Mouse (Mus musculus): ENCODE results near the gene Fhdc1. TPM values are rescaled to one million over a fixed set of nuclear protein-coding genes. Genes with fewer than 3 reads are reported as not detected.

The Fhdc1 gene
- polyA plus RNA-seq, 1 experiment from 2014 or later: 11.4 TPM

DNA sequence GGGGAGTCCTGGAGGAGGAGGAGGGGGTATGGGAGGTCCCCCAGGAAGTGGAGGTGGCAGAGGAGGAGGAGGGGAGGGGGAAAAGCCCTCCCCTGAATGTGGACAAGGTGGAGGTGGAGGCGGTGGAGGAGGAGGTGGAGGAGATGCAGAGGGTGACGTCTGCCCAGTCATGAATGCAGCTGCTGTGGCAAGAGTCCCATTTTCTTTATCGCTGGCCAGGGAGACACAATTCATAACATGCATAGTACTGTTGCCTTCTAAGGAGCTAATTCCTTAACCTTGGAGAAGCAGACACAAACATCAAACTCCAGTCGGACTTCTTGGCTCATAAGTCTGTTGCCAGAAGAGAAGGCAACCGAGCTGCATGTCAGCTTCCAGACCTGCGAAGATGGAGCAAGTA, 5.8 kb downstream of the Fhdc1 start:
- 72% methylated on average over 6 of the region's 6 CpGs for WGBS
- no peak for ATAC-seq (ENCODE audit: insufficient number of reproducible peaks, low FRiP score, low TSS enrichment, low read depth)
- no peak overlapping the region for H3K4me2 ChIP-seq (replicated peaks)
- peaks cover 38% of the 10 kb centered on the region for H3K4me1 ChIP-seq
- H3K27me3 ChIP-seq: peaks cover 22% of the 10 kb centered on the region
- H3K36me3 ChIP-seq: no peaks in the 10 kb centered on the region
- no peak overlapping the region for H3K4me3 ChIP-seq (replicated peaks)
- no peak overlapping the region for H3K27ac ChIP-seq (replicated peaks)
- no peak overlapping the region for H3K9ac ChIP-seq
- H3K9me3 ChIP-seq (replicated peaks): no peaks in the 10 kb centered on the region

DNA sequence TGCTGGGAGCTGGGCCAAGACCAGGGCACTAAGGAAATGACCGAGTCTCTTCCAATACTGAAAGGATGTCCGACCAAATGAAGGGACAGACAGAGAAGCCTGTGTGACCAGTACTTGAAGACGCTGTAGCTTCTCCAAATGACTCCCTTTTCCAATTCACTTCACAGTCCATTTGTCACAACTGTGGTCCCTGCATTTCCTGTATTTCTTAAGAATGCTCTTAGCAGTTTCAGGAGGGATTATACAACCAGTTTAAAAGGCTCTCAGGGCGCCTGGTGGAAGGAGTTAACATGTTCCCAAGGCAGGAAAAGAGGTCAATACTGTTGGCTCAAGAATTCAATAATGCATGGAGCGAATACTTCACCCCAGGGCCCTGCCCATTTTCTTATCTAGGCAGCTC, 7.3 kb downstream of the Fhdc1 start:
- Histone ChIP-seq H3K4me2 (replicated peaks) (no peak overlapping the region), H3K4me3 (replicated peaks) (no peak overlapping the region), H3K36me3 (no peaks in the 10 kb centered on the region), H3K27me3 (peaks cover 9% of the 10 kb centered on the region), H3K9me3 (replicated peaks) (no peaks in the 10 kb centered on the region), H3K9ac (no peak overlapping the region), H3K4me1 (peaks cover 31% of the 10 kb centered on the region), H3K27ac (replicated peaks) (peak overlapping the region; percentile 52)
- 59% methylated on average over 5 of the region's 5 CpGs for WGBS
- ATAC-seq (ENCODE audit: insufficient number of reproducible peaks, low FRiP score, low TSS enrichment, low read depth): no peak

DNA sequence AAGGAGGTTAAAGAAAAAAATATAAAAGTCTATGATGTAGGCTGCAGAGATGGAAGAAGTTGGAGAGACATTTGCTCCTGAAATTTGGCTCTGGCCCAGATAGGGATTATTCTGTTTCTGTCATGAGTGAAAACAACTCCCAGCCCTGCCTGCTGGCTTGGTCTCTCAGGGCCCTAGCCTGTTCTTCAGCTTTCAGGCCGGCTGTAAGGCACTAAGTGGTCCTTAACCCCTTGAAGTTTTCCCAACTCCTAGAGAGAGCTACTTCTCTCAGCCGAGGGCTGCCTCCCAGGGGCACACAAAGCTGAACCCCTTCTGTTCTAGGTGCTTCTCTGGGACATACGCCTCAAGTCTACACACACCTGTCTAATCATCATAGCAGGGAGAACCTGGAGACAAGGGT, 7.7 kb downstream of the Fhdc1 start:
- ATAC-seq (ENCODE audit: insufficient number of reproducible peaks, low FRiP score, low TSS enrichment, low read depth): 0 out of 2 replicates have a peak, but pooled peaks have one; percentile 60
- Histone ChIP-seq H3K27ac (replicated peaks) (peak overlapping the region; percentile 52), H3K4me2 (replicated peaks) (no peak overlapping the region)

DNA sequence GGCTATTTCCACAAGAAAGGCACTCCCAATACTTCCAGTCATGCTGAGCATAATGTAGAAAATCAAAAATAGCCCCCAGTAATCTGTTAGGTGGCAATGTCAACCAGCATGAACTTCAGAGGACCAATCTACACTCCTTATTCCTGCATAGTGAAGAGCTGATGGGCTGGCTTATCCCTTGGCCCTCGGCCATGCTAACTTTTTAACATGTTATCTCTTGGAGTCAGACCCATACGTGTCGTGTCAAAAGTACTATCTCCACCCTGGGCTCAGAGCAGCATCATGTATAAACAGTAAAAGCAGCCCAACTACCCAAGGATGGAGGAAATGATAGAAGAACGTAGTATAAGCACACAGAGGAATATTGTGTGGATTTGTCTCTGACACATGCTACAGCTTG, 9.1 kb downstream of the Fhdc1 start:
- Histone ChIP-seq H3K4me2 (replicated peaks) (no peak overlapping the region), H3K27ac (replicated peaks) (no peak overlapping the region), H3K36me3 (no peaks in the 10 kb centered on the region), H3K9me3 (replicated peaks) (no peaks in the 10 kb centered on the region), H3K9ac (no peak overlapping the region), H3K4me3 (replicated peaks) (no peak overlapping the region), H3K27me3 (no peaks in the 10 kb centered on the region), H3K4me1 (peaks cover 36% of the 10 kb centered on the region)
- 85% methylated on average over 4 of the region's 4 CpGs for WGBS
- ATAC-seq (ENCODE audit: insufficient number of reproducible peaks, low FRiP score, low TSS enrichment, low read depth): no peak

More for the DNA sequence above, 7.7 kb downstream of the Fhdc1 start:
- WGBS: 43% methylated on average over 3 of the region's 3 CpGs
- H3K9ac ChIP-seq: no peak overlapping the region
- H3K9me3 ChIP-seq (replicated peaks): no peaks in the 10 kb centered on the region
- peaks cover 4% of the 10 kb centered on the region; the same call in 1 of the 2 replicates for H3K27me3 ChIP-seq
- H3K4me3 ChIP-seq (replicated peaks): no peak overlapping the region
- no peaks in the 10 kb centered on the region for H3K36me3 ChIP-seq
- H3K4me1 ChIP-seq: peaks cover 34% of the 10 kb centered on the region

DNA sequence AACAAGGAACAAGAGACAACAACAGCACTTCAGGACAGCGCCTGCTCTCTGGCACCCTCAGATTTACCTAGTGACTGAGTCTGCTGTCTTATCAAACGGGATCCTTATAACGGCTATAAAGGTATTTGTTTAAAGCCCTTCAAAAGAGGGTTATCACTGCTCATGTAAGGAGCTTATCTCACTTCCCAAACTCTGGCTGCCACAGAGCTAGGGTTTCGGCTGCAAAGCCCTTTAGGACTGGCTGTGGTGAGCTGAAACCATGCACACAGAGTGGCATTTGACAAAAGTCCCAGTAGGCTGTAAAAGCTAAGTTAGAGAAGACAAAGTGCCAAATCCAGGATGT, 12.1 kb downstream of the Fhdc1 start:
- 43% methylated on average over 4 of the region's 4 CpGs for WGBS

DNA sequence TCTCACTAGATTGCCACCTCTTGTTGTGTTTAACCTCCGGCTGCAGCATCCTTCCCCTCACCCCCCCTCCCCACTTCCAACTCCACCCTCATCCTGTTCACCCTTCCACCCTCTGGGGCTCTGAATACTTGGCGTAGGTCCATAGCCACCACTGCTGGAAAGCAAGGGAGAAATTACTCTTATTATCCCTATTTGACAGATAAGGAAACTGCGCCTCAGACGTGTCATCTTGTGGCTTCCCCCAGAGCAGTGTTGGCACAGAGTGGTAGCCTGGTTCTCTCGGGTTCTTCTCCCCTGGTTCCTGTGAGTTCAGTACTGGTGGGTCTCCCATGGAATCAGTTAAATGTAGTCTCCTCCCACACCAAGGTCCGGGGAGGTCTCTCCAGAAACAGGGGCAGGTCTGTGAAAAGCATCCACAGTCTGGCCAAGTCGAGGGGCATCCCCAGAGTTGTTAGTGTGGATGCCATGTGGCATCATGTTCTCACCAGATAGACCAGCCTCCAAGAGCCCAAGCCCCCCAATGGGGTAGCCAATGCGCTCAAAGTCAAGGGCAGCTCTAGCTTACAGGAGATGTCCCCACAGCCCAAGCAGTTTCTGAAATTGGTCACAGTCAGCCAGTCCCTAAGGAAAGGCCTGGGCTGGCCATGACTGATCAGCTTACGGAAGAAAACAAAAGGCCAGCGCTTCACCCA, 12.7 kb downstream of the Fhdc1 start:
- Histone ChIP-seq H3K9me3 (replicated peaks) (no peaks in the 10 kb centered on the region), H3K27me3 (no peaks in the 10 kb centered on the region), H3K9ac (no peak overlapping the region), H3K27ac (replicated peaks) (no peak overlapping the region), H3K36me3 (no peaks in the 10 kb centered on the region), H3K4me1 (peaks cover 11% of the 10 kb centered on the region), H3K4me3 (replicated peaks) (no peak overlapping the region), H3K4me2 (replicated peaks) (no peak overlapping the region)
- ATAC-seq (ENCODE audit: insufficient number of reproducible peaks, low FRiP score, low TSS enrichment, low read depth): peak; percentile 43; the same call in 1 of the 2 replicates
- 42% methylated on average over 10 of the region's 10 CpGs for WGBS

More for the DNA sequence above, 12.1 kb downstream of the Fhdc1 start:
- H3K9ac ChIP-seq: no peak overlapping the region
- no peak overlapping the region for H3K27ac ChIP-seq (replicated peaks)
- peaks cover 16% of the 10 kb centered on the region for H3K4me1 ChIP-seq
- H3K27me3 ChIP-seq: no peaks in the 10 kb centered on the region
- ATAC-seq (ENCODE audit: insufficient number of reproducible peaks, low FRiP score, low TSS enrichment, low read depth): no peak
- no peaks in the 10 kb centered on the region for H3K36me3 ChIP-seq
- no peak overlapping the region for H3K4me3 ChIP-seq (replicated peaks)
- no peak overlapping the region for H3K4me2 ChIP-seq (replicated peaks)
- no peaks in the 10 kb centered on the region for H3K9me3 ChIP-seq (replicated peaks)

DNA sequence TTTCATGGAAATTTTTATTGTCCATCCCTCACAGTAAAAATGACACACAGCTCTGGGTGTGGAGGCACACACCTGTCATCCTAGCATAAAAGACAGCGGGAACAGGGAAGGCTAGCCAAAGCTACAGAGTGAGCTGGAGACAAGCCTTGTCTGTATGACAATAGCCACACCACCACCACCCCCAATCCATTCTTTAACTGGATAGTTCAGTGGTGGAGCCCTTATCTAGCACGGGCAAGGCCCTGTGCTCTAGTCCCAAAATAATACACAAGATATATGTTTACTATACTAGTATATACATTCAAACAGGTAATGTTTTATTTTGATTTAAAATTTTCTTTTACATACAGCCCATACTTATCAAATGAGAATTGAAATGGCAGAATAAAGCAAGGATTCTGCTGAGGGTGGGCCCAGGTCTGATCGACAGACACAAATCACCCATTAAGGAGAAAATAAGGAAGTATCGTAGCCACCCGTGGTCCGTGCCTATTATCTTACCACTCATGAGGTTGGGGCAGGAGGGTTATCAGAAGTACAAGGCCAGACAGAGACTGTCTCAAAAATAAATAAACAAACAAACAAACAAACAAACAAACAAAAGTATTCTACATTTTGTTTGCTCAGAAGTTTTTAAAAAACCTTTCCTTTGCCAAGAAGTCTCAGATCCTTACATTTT, 14.3 kb downstream of the Fhdc1 start:
- Histone ChIP-seq H3K27ac (replicated peaks) (no peak overlapping the region), H3K4me1 (peaks cover 9% of the 10 kb centered on the region; the same call in 1 of the 2 replicates), H3K4me2 (replicated peaks) (no peak overlapping the region), H3K27me3 (no peaks in the 10 kb centered on the region), H3K9ac (no peak overlapping the region), H3K4me3 (replicated peaks) (no peak overlapping the region), H3K9me3 (replicated peaks) (no peaks in the 10 kb centered on the region), H3K36me3 (no peaks in the 10 kb centered on the region)
- 85% methylated on average over 6 of the region's 6 CpGs for WGBS
- ATAC-seq (ENCODE audit: insufficient number of reproducible peaks, low FRiP score, low TSS enrichment, low read depth): no peak

DNA sequence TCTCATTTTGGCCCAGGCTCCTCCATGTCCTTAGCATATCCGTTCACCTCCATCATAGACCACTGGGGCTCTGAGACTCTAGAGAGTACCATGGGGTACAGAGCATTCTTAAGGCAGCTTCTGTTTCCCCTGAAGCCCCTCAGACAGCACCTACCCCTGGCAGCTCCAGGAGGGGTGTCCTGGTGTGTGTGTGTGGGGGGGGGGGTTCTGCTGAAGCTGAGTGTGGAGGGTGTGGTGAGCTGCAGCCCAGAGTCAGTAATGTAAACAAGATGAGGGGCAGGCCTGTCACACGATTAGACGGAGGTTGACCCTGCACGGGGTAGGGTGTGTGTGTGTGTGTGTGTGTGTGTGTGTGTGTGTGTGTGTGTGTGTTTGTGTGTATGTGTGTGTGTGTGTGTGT, 18.5 kb downstream of the Fhdc1 start:
- Histone ChIP-seq H3K9ac (no peak overlapping the region), H3K4me1 (peaks cover 12% of the 10 kb centered on the region), H3K27me3 (no peaks in the 10 kb centered on the region), H3K4me3 (replicated peaks) (no peak overlapping the region), H3K4me2 (replicated peaks) (no peak overlapping the region), H3K36me3 (no peaks in the 10 kb centered on the region), H3K9me3 (replicated peaks) (no peaks in the 10 kb centered on the region), H3K27ac (replicated peaks) (no peak overlapping the region)
- WGBS: 24% methylated on average over 4 of the region's 4 CpGs
- ATAC-seq (ENCODE audit: insufficient number of reproducible peaks, low FRiP score, low TSS enrichment, low read depth): no peak

DNA sequence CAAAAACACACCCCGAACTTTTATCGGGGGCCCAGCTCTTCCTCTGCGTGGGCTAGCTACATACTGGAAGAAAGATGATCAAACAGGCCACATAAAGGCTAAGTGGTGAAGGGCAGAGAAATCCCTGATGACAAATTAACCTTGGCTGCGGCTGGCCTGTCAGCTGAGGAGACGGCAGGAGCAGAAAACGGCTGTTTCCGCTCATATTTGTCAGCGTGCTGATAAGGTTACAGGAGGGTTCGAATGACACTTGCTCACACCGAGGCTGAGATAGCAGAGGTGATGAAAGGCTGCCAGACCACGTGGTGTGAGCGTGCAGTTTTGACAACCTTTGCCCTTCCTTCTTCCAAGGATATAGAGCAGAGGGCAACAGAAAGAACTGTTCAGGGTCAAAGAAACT, 19.3 kb downstream of the Fhdc1 start:
- Histone ChIP-seq H3K4me1 (peaks cover 15% of the 10 kb centered on the region), H3K27ac (replicated peaks) (no peak overlapping the region), H3K9me3 (replicated peaks) (no peaks in the 10 kb centered on the region), H3K27me3 (no peaks in the 10 kb centered on the region), H3K4me3 (replicated peaks) (no peak overlapping the region), H3K4me2 (replicated peaks) (no peak overlapping the region), H3K36me3 (no peaks in the 10 kb centered on the region), H3K9ac (no peak overlapping the region)
- 22% methylated on average over 12 of the region's 12 CpGs for WGBS
- ATAC-seq (ENCODE audit: insufficient number of reproducible peaks, low FRiP score, low TSS enrichment, low read depth): no peak

DNA sequence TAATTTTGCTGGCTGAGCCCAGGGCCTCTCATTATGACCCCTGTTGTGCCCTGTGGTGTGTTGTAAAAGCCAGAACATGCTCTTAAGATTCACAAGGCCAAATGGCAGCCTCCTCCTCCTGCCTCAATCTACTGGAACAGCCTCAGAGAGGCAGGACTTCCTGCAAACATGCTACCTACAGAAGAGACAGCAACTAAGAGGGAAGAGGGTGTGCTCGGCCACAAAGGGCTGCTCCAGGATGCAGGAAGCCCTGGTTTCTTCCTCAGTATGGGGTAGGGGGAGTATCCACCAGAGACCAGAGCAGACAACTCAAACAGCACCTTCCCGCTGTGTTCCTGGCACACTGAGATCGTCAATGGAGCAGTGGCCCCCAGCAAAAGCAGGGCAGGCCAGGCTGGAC, 19.7 kb downstream of the Fhdc1 start:
- no peak overlapping the region for H3K9ac ChIP-seq
- H3K27ac ChIP-seq (replicated peaks): no peak overlapping the region
- H3K36me3 ChIP-seq: no peaks in the 10 kb centered on the region
- no peak overlapping the region for H3K4me3 ChIP-seq (replicated peaks)
- no peak for ATAC-seq (ENCODE audit: insufficient number of reproducible peaks, low FRiP score, low TSS enrichment, low read depth)
- peaks cover 17% of the 10 kb centered on the region for H3K4me1 ChIP-seq
- WGBS: 33% methylated on average over 3 of the region's 3 CpGs
- H3K4me2 ChIP-seq (replicated peaks): no peak overlapping the region
- no peaks in the 10 kb centered on the region for H3K27me3 ChIP-seq
- no peaks in the 10 kb centered on the region for H3K9me3 ChIP-seq (replicated peaks)

DNA sequence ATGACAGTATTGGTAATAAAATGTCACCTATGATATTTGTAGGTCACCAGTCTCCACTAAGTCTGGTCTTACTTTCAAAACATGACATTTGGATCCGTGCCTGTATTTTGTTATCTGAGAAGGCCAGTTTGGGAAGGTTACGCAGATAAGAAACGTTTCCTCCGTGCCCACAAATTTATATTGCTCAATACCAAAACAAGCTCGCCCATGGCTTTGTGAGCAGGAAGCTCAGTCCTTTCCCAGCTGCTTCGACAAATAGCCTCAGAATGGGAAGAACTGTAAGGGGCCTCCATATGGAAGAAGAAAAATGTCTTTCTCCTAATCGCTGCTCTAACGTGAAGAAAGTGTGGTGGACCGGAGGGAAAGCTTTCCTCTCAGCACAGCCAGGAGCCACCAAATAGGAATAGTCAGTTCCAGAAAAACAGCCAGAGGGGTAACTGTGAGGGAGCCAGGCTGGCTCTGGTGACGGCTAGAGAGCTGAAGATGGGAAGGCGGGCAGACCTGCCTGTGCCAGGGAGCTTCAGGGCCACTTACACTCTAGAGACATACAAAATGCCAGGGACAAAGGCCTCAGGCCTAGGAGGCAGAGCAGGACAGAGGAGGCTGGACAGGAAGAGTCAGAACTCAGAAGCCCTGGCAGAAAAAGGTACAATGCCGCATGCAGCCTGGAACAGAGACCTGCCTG, 24.4 kb downstream of the Fhdc1 start:
- Histone ChIP-seq H3K27ac (replicated peaks) (no peak overlapping the region), H3K36me3 (no peaks in the 10 kb centered on the region), H3K27me3 (no peaks in the 10 kb centered on the region), H3K4me2 (replicated peaks) (no peak overlapping the region), H3K9ac (no peak overlapping the region), H3K9me3 (replicated peaks) (no peaks in the 10 kb centered on the region), H3K4me1 (peaks cover 13% of the 10 kb centered on the region), H3K4me3 (replicated peaks) (no peak overlapping the region)
- WGBS: 58% methylated on average over 12 of the region's 12 CpGs
- no peak for ATAC-seq (ENCODE audit: insufficient number of reproducible peaks, low FRiP score, low TSS enrichment, low read depth)
